Mouse (Mus musculus) CH12.LX (cell line): ENCODE measurements at regions not wholly inside any gene's neighbourhood (a gene's known extent, or its start where the extent isn't known, plus 50 kb on each side); places are given as distances from the start of the nearest gene placed in this dataset.

ENCODE experiments used
- CHD2 ChIP-seq: IDR thresholded peaks from 2 replicates; pipeline ENCODE4 v1.6.1; 2011; ENCODE audit warnings: low read length, improper control_type of control experiment
- ZMIZ1 ChIP-seq: IDR thresholded peaks from 2 replicates; pipeline ENCODE4 v1.6.1; 2012; ENCODE audit warnings: low read depth, mild to moderate bottlenecking, inconsistent platforms, low read length, improper control_type of control experiment

DNA sequence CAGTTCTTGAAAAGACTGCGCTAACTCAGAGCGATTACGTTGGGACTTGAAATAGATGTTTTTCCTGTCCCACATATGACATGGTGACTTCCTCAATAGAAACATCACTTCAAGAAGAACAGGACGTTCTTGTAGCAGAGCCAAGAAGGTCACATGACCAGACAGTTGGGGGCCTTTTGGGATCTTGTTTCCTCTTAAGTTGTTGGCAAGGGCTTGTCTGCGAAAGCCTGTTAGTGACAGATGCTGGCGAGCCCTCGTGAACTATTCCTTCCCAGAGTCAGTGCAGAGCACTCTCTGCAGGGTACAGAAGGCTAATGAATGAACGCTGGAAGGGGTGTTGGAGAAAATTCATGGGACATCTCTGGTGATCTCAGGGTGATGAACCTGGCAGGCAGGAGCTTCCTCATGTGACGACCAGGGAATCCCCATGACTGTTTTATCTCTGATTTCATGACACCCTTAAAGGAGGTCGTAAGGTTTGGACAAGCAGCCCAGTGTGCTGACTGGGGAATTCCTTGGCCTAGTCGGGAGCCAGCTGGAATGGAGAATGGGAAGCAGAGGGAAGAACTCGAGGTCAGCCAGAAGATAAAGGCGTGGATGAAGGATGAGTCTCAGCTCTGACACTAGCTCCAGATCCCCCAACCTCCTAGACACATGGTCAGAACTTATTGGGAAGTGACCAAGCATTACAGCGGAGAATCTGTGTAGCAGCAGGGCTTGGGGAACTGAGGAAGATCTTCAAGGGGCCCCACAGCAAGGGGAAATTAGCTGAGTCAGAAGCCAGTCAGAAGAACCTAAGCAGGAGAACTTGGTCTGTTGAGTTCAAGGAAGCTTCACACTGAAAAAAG is 59.1 kb downstream of the Fos start:
- TF ChIP-seq ZMIZ1 (no peak), CHD2 (no peak)
